Mouse (Mus musculus): ENCODE measurements around the gene Sgta. TPM values are rescaled to one million over a fixed set of nuclear protein-coding genes. Genes with fewer than 3 reads are reported as not detected.
A peak's percentile ranks its signal among the peaks of the same experiment; 100 is the strongest.

The Sgta gene
- total RNA-seq (2014; rRNA removed) (43.9 and 53.8 TPM in 2 replicates), polyA plus RNA-seq (2012; rRNA removed) (136 and 146 TPM in 2 replicates)

DNA sequence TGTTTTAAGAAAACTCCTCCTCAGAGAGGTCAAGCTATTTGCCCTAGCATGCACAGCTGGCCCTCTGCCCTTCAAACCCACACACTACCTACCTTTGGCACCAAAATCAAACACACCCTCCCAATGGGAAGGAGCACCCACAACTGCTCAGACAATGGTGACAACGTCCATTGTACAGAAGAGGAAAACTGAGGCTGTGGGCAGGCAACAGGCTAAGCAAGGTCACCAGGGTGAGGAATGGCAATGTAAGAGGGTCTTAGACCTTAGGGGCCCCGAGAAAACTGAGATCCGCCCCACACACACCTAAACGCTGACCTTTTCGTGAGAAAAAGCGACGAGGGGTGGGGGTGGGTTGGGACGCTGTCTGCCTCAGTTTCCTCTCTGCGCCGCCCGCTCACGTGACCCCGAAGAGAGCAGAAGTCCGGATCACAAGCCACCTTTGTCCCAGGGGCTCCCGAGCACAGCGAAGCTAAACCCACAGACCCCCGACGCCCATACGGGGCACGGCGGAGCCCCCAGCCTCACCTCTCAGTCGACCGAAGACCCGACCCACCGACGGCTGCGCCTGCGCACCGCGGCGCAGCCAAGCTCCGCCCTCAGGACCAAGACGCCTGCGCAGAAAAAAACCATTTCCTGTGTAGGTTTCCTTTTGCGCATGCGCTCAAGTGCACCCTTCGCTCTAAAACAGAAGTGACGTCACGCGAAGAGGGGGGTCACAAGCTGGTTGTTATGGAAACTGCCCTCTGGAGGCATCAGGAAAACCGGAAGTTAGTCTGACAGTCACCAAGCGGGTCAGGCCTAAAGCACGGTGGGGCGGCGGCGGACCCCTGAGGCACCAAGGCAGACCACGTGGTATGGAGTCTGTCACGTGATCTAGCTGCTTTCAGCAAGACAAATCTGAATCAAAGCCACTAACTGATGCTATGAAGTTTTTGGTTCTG is at the start of gene Sgta:
TSS of gene Sgta (minus strand) at position 579 of the 941 bp plus-strand sequence.
- Histone ChIP-seq H3K4me3 (ENCODE audit: insufficient read depth, low read depth, low read length) (peak within 1 kb of the TSS; percentile 92), H3K79me2 (ENCODE audit: control insufficient read depth, insufficient read depth, low read length) (peaks cover 45% of the 10 kb centered on the region), H3K27ac (replicated peaks; ENCODE audit: insufficient read depth, low read depth, low read length) (peak within 1 kb of the TSS; percentile 75), H3K27me3 (ENCODE audit: control insufficient read depth, insufficient read depth, low read length) (no peaks in the 10 kb centered on the region), H3K36me3 (ENCODE audit: control insufficient read depth, insufficient read depth, low read length) (no peaks in the 10 kb centered on the region), H3K4me1 (ENCODE audit: control insufficient read depth, insufficient read depth, low read length) (peaks cover 21% of the 10 kb centered on the region), H3K9ac (ENCODE audit: low read depth, low read length) (peak within 1 kb of the TSS; percentile 90)
- WGBS = under 1% methylated on average over 48 of the region's 48 CpGs
- peak; percentile 96 for DNase-seq (ENCODE audit: extremely low read depth, low read depth, low spot score)
- no peak for TF ChIP-seq CTCF (IDR thresholded peaks at IDR 0.05; ENCODE audit: low read depth, low read length)
- peak; percentile 75; the same call in 1 of the 2 replicates for TF ChIP-seq POLR2A (IDR thresholded peaks at IDR 0.05; ENCODE audit: extremely low read depth, insufficient read depth, low read length)

DNA sequence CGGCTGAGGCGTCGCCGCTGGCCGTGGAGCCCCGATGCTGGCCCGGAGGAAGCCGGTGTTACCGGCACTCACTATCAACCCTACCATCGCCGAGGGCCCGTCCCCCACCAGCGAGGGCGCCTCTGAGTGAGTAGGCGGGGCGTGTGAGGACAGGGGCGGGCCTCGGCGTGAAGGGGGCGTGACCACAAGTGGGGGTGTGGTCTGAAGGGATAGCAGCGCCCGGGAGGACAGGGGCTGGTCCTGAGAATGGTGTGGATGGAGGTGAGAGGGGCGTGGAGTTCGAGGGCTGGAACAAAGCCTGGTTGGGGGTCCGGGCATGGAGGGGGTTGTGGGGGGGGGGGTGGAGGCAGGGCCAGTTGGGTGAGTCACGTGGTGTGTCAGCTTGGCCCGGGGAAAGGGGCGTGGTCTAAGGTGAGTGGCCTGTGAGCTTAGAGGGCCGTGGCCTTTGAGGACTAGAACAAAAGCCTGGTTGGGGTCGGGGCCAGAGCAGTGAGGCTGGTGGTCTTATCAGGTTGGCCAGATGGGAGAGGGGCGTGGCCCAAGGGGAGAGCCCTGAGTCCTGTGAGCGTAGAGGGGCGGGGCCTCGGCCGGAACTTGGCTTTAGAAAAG is 46.2 kb upstream of the Sgta start:
- H3K79me2 ChIP-seq (ENCODE audit: control insufficient read depth, insufficient read depth, low read length) = peaks cover 37% of the 10 kb centered on the region; the same call in 1 of the 2 replicates
- WGBS = 2% methylated on average over 34 of the region's 35 CpGs
- peak overlapping the region; percentile 65 for H3K4me3 ChIP-seq (ENCODE audit: insufficient read depth, low read depth, low read length)
- peak overlapping the region; percentile 92 for H3K9ac ChIP-seq (ENCODE audit: low read depth, low read length)
- peak; percentile 63 for DNase-seq (ENCODE audit: extremely low read depth, low read depth, low spot score)
- TF ChIP-seq CTCF (IDR thresholded peaks at IDR 0.05; ENCODE audit: low read depth, low read length) (peak; percentile 17; the same call in 1 of the 2 replicates), POLR2A (IDR thresholded peaks at IDR 0.05; ENCODE audit: extremely low read depth, insufficient read depth, low read length) (no peak)
- peak overlapping the region; percentile 90 for H3K27ac ChIP-seq (replicated peaks; ENCODE audit: insufficient read depth, low read depth, low read length)
- H3K27me3 ChIP-seq (ENCODE audit: control insufficient read depth, insufficient read depth, low read length) = no peaks in the 10 kb centered on the region
- peaks cover 10% of the 10 kb centered on the region for H3K36me3 ChIP-seq (ENCODE audit: control insufficient read depth, insufficient read depth, low read length)
- peaks cover 15% of the 10 kb centered on the region for H3K4me1 ChIP-seq (ENCODE audit: control insufficient read depth, insufficient read depth, low read length)

DNA sequence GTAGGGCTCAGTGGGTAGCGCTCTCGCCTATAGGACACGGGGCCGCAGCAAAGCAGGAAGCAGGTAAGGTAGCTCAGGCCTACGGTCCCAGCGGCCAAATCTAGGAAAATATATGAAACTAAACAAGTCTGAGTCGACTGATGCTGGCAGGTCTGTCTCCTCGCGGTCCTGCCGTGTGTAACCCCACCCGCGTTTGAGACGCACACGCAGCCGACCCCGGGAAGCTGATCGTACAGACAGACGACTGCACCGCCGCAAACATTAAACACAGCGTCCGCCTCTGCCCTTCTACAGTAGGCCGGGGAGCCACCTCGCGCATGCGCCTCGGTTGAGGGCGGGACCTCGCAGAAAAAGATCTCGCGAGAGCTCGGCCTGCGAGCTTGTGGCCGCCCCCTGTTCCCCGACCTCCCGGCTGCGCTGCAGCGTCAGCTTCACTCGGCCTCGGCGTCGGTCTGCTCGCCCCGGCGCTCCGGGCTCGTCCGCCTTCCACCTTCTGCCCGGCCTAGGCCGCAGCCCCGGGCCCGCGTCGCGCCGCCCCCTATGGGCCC is 45.7 kb upstream of the Sgta start, which contains the start of gene Map2k2:
TSS of gene Map2k2 (plus strand) at position 351 of the 548 bp plus-strand sequence.
- peaks cover 34% of the 10 kb centered on the region; the same call in 1 of the 2 replicates for H3K79me2 ChIP-seq (ENCODE audit: control insufficient read depth, insufficient read depth, low read length)
- H3K27me3 ChIP-seq (ENCODE audit: control insufficient read depth, insufficient read depth, low read length) = no peaks in the 10 kb centered on the region
- peak; percentile 87 for DNase-seq (ENCODE audit: extremely low read depth, low read depth, low spot score)
- H3K4me3 ChIP-seq (ENCODE audit: insufficient read depth, low read depth, low read length) = peak within 1 kb of the TSS; percentile 65
- WGBS = under 1% methylated on average over 56 of the region's 56 CpGs
- peak within 1 kb of the TSS; percentile 92 for H3K9ac ChIP-seq (ENCODE audit: low read depth, low read length)
- H3K36me3 ChIP-seq (ENCODE audit: control insufficient read depth, insufficient read depth, low read length) = peaks cover 7% of the 10 kb centered on the region
- H3K4me1 ChIP-seq (ENCODE audit: control insufficient read depth, insufficient read depth, low read length) = peaks cover 15% of the 10 kb centered on the region
- peak within 1 kb of the TSS; percentile 90 for H3K27ac ChIP-seq (replicated peaks; ENCODE audit: insufficient read depth, low read depth, low read length)
- TF ChIP-seq POLR2A (IDR thresholded peaks at IDR 0.05; ENCODE audit: extremely low read depth, insufficient read depth, low read length) (peak; percentile 95), CTCF (IDR thresholded peaks at IDR 0.05; ENCODE audit: low read depth, low read length) (no peak)

DNA sequence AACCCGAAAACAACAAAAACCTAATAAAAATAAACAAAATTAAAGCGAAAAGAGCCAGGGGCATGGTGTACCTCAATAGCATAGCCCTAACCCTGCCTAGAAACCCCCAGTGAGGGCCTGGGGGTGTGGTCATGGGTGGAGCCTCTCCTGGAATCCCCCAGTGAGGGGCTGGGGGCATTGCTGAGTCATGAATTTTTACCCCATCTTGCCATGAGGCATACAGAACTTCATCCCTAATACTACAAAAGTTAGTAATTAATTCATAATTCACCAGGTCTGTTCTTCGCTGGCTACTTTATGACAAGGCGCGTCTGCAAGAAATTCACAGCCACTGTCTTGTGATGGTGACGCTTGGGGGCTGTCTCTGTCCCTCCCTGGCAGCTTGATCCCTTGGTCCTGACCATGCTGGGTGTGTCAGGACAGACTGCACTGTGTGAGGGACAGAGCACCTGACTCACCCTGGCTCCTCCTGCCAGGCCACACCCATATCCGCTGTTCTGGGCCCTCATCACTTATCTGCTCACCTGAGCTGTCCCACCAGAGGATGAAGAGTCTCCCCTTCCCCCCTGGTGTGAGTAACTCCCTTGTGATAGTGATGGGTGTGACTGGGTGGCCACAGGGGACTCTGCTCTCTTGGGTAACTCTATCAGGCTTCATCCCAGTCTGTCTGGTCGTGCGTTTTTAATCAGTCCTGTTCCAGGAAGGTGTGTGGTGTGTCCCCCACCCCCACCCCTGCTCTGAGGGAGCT is 35.1 kb upstream of the Sgta start:
- Histone ChIP-seq H3K27ac (replicated peaks; ENCODE audit: insufficient read depth, low read depth, low read length) (no peak overlapping the region), H3K79me2 (ENCODE audit: control insufficient read depth, insufficient read depth, low read length) (no peaks in the 10 kb centered on the region), H3K4me3 (ENCODE audit: insufficient read depth, low read depth, low read length) (no peak overlapping the region), H3K9ac (ENCODE audit: low read depth, low read length) (no peak overlapping the region), H3K27me3 (ENCODE audit: control insufficient read depth, insufficient read depth, low read length) (no peaks in the 10 kb centered on the region), H3K36me3 (ENCODE audit: control insufficient read depth, insufficient read depth, low read length) (peaks cover 8% of the 10 kb centered on the region), H3K4me1 (ENCODE audit: control insufficient read depth, insufficient read depth, low read length) (peaks cover 18% of the 10 kb centered on the region)
- DNase-seq (ENCODE audit: extremely low read depth, low read depth, low spot score) = no peak
- no peak for TF ChIP-seq CTCF (IDR thresholded peaks at IDR 0.05; ENCODE audit: low read depth, low read length)
- no peak for TF ChIP-seq POLR2A (IDR thresholded peaks at IDR 0.05; ENCODE audit: extremely low read depth, insufficient read depth, low read length)
- 68% methylated on average over 9 of the region's 9 CpGs for WGBS
